Mouse (Mus musculus): Measurements from ENCODE around the gene Tmem106a. TPM values are rescaled to one million over a fixed set of nuclear protein-coding genes. Genes with fewer than 3 reads are reported as not detected.
"Not testable (repeated sequence)": the region's sequence is repeated elsewhere in the genome, so short reads cannot be mapped to it uniquely, and the experiment has no call there.

The Tmem106a gene
- polyA plus RNA-seq, 1 experiment from 2014 or later, result 1.8 TPM

- H3K4me3 ChIP-seq (replicated peaks), result no peak overlapping the region
- WGBS, result 84% methylated on average over 6 of the region's 6 CpGs
- H3K27me3 ChIP-seq, result no peaks in the 10 kb centered on the region
- H3K36me3 ChIP-seq (replicated peaks), result peaks cover 94% of the 10 kb centered on the region
- H3K9me3 ChIP-seq, result no peaks in the 10 kb centered on the region
- H3K4me2 ChIP-seq, result no peak overlapping the region
- ATAC-seq (ENCODE audit: low FRiP score), result no peak
- no peak overlapping the region for H3K9ac ChIP-seq
- no peaks in the 10 kb centered on the region for H3K4me1 ChIP-seq
- no peak overlapping the region for H3K27ac ChIP-seq
Observed at GRCm38 (mm10) chr11:101576116-101576515, 5.9 kb upstream of the Tmem106a start.

GRCm38 (mm10) chr11:101581081-101581764, 819 bp upstream of the Tmem106a start:
- Histone ChIP-seq H3K27ac (no peak overlapping the region), H3K27me3 (no peaks in the 10 kb centered on the region), H3K9ac (no peak overlapping the region), H3K4me3 (replicated peaks) (no peak overlapping the region), H3K4me1 (peaks cover 12% of the 10 kb centered on the region), H3K9me3 (no peaks in the 10 kb centered on the region), H3K4me2 (no peak overlapping the region), H3K36me3 (replicated peaks) (peaks cover 50% of the 10 kb centered on the region)
- 84% methylated on average over 6 of the region's 6 CpGs for WGBS
- no peak for ATAC-seq (ENCODE audit: low FRiP score)

GRCm38 (mm10) chr11:101583205-101583604, 1.2 kb downstream of the Tmem106a start:
- 91% methylated on average over 2 of the region's 2 CpGs for WGBS
- H3K36me3 ChIP-seq (replicated peaks), result peaks cover 30% of the 10 kb centered on the region
- no peak overlapping the region for H3K4me3 ChIP-seq (replicated peaks)
- H3K27ac ChIP-seq, result no peak overlapping the region
- no peaks in the 10 kb centered on the region for H3K27me3 ChIP-seq
- H3K9me3 ChIP-seq, result no peaks in the 10 kb centered on the region
- no peak for ATAC-seq (ENCODE audit: low FRiP score)
- H3K9ac ChIP-seq, result no peak overlapping the region
- no peak overlapping the region for H3K4me2 ChIP-seq
- H3K4me1 ChIP-seq, result peaks cover 12% of the 10 kb centered on the region

GRCm38 (mm10) chr11:101585031-101585430, 3.0 kb downstream of the Tmem106a start:
- Histone ChIP-seq H3K4me1 (peaks cover 12% of the 10 kb centered on the region), H3K36me3 (replicated peaks) (peaks cover 13% of the 10 kb centered on the region)
- H3K4me3 ChIP-seq (replicated peaks); ATAC-seq (ENCODE audit: low FRiP score); H3K4me2 ChIP-seq; H3K27me3 ChIP-seq; H3K9me3 ChIP-seq; H3K27ac ChIP-seq; H3K9ac ChIP-seq: not testable (repeated sequence)
- 94% methylated on average over 1 of the region's 1 CpGs for WGBS

DNA sequence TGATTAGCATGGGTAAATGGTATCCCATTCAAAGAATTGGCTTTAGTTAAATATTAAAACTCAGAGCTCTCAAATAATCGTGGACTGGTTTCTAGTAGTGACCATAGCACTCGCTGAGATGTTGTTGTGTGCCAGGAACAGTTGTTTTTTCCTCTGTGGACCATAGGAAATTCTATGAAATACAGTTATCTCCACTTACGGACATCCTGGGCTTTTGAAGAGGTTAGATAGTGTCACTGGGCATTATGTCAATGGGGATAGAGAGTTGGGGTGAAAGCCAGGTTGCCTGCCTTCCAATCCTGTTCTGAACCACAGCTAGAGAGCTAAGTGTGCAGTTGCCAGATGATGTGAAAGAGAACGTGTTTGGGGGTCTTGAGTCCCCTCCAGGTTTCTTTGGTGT, 3.8 kb downstream of the Tmem106a start:
- no peak for ATAC-seq (ENCODE audit: low FRiP score)
- Histone ChIP-seq H3K27me3 (no peaks in the 10 kb centered on the region), H3K4me1 (peaks cover 12% of the 10 kb centered on the region), H3K9ac (no peak overlapping the region), H3K9me3 (no peaks in the 10 kb centered on the region), H3K4me3 (replicated peaks) (no peak overlapping the region), H3K36me3 (replicated peaks) (peaks cover 6% of the 10 kb centered on the region; the same call in 1 of the 2 replicates), H3K4me2 (no peak overlapping the region), H3K27ac (no peak overlapping the region)
- WGBS, result 82% methylated on average over 4 of the region's 4 CpGs

DNA sequence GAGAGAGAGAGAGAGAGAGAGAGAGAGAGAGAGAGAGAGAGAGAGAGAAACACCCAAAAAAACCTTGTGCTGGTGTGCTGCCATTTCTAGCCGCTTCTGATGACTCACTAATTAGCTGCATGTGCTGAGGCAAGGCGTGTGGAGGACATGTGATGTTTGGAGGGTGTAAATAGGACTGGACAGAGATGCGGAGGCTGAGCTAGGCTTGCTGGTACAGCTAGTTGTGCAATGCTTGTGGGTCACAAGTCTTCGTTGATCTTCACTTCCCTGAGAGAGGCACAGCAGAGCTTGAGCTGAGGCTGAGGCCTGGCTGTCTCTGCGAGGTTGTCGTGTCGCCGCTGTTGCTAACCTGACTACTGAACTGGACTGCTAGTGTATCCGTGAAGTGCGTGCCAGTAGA, 5.6 kb downstream of the Tmem106a start:
- Histone ChIP-seq H3K4me2 (no peak overlapping the region), H3K9me3 (no peaks in the 10 kb centered on the region), H3K36me3 (replicated peaks) (peaks cover 3% of the 10 kb centered on the region; the same call in 1 of the 2 replicates), H3K4me1 (no peaks in the 10 kb centered on the region), H3K27me3 (no peaks in the 10 kb centered on the region), H3K9ac (no peak overlapping the region), H3K4me3 (replicated peaks) (no peak overlapping the region), H3K27ac (no peak overlapping the region)
- WGBS, result 93% methylated on average over 10 of the region's 10 CpGs
- ATAC-seq (ENCODE audit: low FRiP score), result no peak

DNA sequence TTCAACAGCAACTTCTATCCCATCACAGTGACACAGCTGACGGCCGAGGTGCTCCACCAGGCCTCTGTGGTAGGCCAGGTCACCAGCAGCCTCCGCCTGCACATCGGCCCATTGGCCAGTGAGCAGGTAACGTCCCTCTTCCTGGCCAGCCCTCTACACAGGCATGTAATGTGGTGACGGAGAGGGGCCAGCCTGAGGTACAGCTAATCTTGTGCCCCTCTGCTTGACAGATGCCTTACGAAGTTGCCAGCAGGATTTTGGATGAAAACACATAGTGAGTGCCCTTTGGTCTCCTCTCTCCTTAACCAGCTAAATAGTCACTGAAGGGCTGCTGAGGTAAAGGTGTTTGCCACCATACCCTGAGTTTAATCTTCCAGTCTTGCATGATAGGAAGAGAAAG, 6.8 kb downstream of the Tmem106a start:
- WGBS, result 90% methylated on average over 7 of the region's 7 CpGs

DNA sequence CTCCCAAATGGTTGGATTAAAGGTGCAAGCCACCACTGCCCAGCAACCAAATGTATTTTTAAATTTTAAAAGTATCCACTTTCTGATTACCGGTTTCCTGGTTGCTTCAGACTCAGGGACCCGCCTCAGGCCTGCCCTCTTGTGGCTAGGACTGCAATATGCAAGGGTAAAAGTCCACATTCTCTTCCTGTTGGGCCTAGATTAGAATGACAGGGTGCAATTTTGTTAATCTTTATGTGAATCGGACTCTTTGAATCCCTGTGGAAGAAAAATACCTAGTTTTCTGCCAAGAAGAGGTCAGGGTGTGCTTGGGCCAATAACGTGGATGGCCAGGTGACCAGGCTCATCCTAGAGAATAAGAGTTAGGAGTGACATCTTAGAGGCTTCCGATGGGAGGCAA, 7.4 kb downstream of the Tmem106a start:
- H3K36me3 ChIP-seq (replicated peaks), result no peaks in the 10 kb centered on the region
- ATAC-seq (ENCODE audit: low FRiP score), result no peak
- H3K4me1 ChIP-seq, result no peaks in the 10 kb centered on the region
- H3K27me3 ChIP-seq, result no peaks in the 10 kb centered on the region
- 27% methylated on average over 5 of the region's 5 CpGs for WGBS
- no peak overlapping the region for H3K27ac ChIP-seq
- no peak overlapping the region for H3K4me3 ChIP-seq (replicated peaks)
- no peak overlapping the region for H3K9ac ChIP-seq
- no peak overlapping the region for H3K4me2 ChIP-seq
- no peaks in the 10 kb centered on the region for H3K9me3 ChIP-seq

More for the DNA sequence above, 6.8 kb downstream of the Tmem106a start:
- Histone ChIP-seq H3K27ac (no peak overlapping the region), H3K36me3 (replicated peaks) (no peaks in the 10 kb centered on the region), H3K27me3 (no peaks in the 10 kb centered on the region), H3K4me3 (replicated peaks) (no peak overlapping the region), H3K9ac (no peak overlapping the region), H3K9me3 (no peaks in the 10 kb centered on the region), H3K4me2 (no peak overlapping the region), H3K4me1 (no peaks in the 10 kb centered on the region)
- no peak for ATAC-seq (ENCODE audit: low FRiP score)

- no peaks in the 10 kb centered on the region for H3K27me3 ChIP-seq
- H3K4me1 ChIP-seq, result no peaks in the 10 kb centered on the region
- H3K4me3 ChIP-seq (replicated peaks), result no peak overlapping the region
- H3K27ac ChIP-seq, result no peak overlapping the region
- H3K36me3 ChIP-seq (replicated peaks), result no peaks in the 10 kb centered on the region
- H3K9ac ChIP-seq, result no peak overlapping the region
- WGBS, result 77% methylated on average over 12 of the region's 12 CpGs
- ATAC-seq (ENCODE audit: low FRiP score), result no peak
- no peak overlapping the region for H3K4me2 ChIP-seq
- no peaks in the 10 kb centered on the region for H3K9me3 ChIP-seq
Observed at GRCm38 (mm10) chr11:101589989-101590624, 8.1 kb downstream of the Tmem106a start.

GRCm38 (mm10) chr11:101599156-101599555, 17.1 kb downstream of the Tmem106a start, which contains the start of gene Gm11634:
Gene Gm11634 (minus strand): TSS chr11:101599256.
- 80% methylated on average over 6 of the region's 6 CpGs for WGBS
- ATAC-seq (ENCODE audit: low FRiP score), result no peak
- no peak within 1 kb of the TSS for H3K4me3 ChIP-seq (replicated peaks)

DNA sequence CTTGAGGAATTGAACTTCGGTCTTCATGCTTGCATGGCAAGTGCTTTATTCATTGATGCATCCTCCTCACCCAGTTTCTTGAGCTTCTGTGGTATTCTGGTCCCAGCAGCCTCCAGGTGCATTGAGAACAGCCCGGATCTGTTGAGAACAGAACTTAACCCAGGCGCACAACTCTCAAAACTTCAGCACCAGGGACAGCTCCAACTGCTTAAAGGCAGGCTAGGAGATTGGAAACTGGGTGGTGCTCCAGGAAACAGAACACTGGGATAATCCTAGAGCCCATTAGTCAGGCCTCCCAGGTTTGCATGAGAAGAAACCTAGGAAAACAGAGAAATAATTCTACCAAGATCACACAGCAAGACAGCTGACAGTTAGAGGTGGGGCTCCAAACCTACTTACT, 20.4 kb downstream of the Tmem106a start:
- H3K4me2 ChIP-seq, result no peak overlapping the region
- H3K9me3 ChIP-seq, result no peaks in the 10 kb centered on the region
- WGBS, result 9% methylated on average over 3 of the region's 3 CpGs
- peaks cover 5% of the 10 kb centered on the region; the same call in 1 of the 2 replicates for H3K27me3 ChIP-seq
- no peak overlapping the region for H3K4me3 ChIP-seq (replicated peaks)
- no peaks in the 10 kb centered on the region for H3K36me3 ChIP-seq (replicated peaks)
- no peaks in the 10 kb centered on the region for H3K4me1 ChIP-seq
- H3K27ac ChIP-seq, result no peak overlapping the region
- no peak for ATAC-seq (ENCODE audit: low FRiP score)
- no peak overlapping the region for H3K9ac ChIP-seq

More at GRCm38 (mm10) chr11:101599156-101599555, 17.1 kb downstream of the Tmem106a start, which contains the start of gene Gm11634:
- H3K4me1 ChIP-seq, result no peaks in the 10 kb centered on the region
- H3K27ac ChIP-seq, result no peak within 1 kb of the TSS
- H3K27me3 ChIP-seq, result peaks cover 5% of the 10 kb centered on the region; the same call in 1 of the 2 replicates
- no peak within 1 kb of the TSS for H3K4me2 ChIP-seq
- no peaks in the 10 kb centered on the region for H3K36me3 ChIP-seq (replicated peaks)
- H3K9ac ChIP-seq, result peak within 1 kb of the TSS; percentile 3; the same call in 1 of the 2 replicates
- no peaks in the 10 kb centered on the region for H3K9me3 ChIP-seq

- Histone ChIP-seq H3K9ac (peak overlapping the region; percentile 9; the same call in 1 of the 2 replicates), H3K36me3 (replicated peaks) (no peaks in the 10 kb centered on the region), H3K4me2 (peak overlapping the region; percentile 53), H3K4me1 (no peaks in the 10 kb centered on the region), H3K27me3 (peaks cover 5% of the 10 kb centered on the region; the same call in 1 of the 2 replicates), H3K4me3 (replicated peaks) (peak overlapping the region; percentile 41), H3K27ac (no peak overlapping the region), H3K9me3 (no peaks in the 10 kb centered on the region)
- no peak for ATAC-seq (ENCODE audit: low FRiP score)
- WGBS, result 0% methylated on average over 3 of the region's 3 CpGs
Observed at GRCm38 (mm10) chr11:101604116-101604515, 22.1 kb downstream of the Tmem106a start.

Measured in forebrain, embryonic 12.5 days (tissue).